Mouse (Mus musculus) monocyte, adult 59 days (primary cell): ENCODE data around the gene Rundc1. TPM values are rescaled to one million over a fixed set of nuclear protein-coding genes. Genes with fewer than 3 reads are reported as not detected.

Experiments
- total RNA-seq, 2 experiments: library from RNA; stranded (reverse); gene quantifications; one replicate each; pipeline ENCODE4 v1.2.4; 2023

The Rundc1 gene
- 10 to 100 TPM; 12.3 to 12.9 TPM for total RNA-seq

GRCm38 (mm10) chr11:101424925-101425813, at the start of gene Rundc1, which contains the start of gene Ptges3l:
Gene Rundc1 (plus strand): TSS chr11:101425085.
Gene Ptges3l (minus strand): TSS chr11:101425333.

GRCm38 (mm10) chr11:101417101-101417855, 7.6 kb upstream of the Rundc1 start, which contains the start of gene Aarsd1:
Gene Aarsd1 (minus strand): TSS chr11:101417615.

GRCm38 (mm10) chr11:101424105-101424851, 607 bp upstream of the Rundc1 start, which contains the start of gene Gm27029:
Gene Gm27029 (minus strand): TSS chr11:101424796.

GRCm38 (mm10) chr11:101442127-101442693, 17.3 kb downstream of the Rundc1 start, which contains the start of gene Rpl27:
Gene Rpl27 (plus strand): TSS chr11:101442298.

GRCm38 (mm10) chr11:101448274-101448746, 23.4 kb downstream of the Rundc1 start, which contains the start of gene Ifi35:
Gene Ifi35 (plus strand): TSS chr11:101448407.

GRCm38 (mm10) chr11:101464211-101465100, 39.6 kb downstream of the Rundc1 start, which contains the start of gene Rnd2:
Gene Rnd2 (plus strand): TSS chr11:101464999.

GRCm38 (mm10) chr11:101465869-101466551, 41.1 kb downstream of the Rundc1 start, which contains the start of gene Vat1:
Gene Vat1 (minus strand): TSS chr11:101466230.

Other genes with a start within 250 kb of the Rundc1 start
- 1 to 10 TPM in 1 of 2 experiments, not detected in 1; 1.0 TPM for gene Ccr10, start 249.6 kb upstream of the Rundc1 start, total RNA-seq
- 10 to 100 TPM; 55.4 to 58.7 TPM for gene Ezh1, start 198.6 kb upstream of the Rundc1 start, total RNA-seq
- not detected for gene Ramp2, start 179.1 kb upstream of the Rundc1 start, total RNA-seq
- 10 to 100 TPM; 61.8 to 65.1 TPM for gene Vps25, start 171.4 kb upstream of the Rundc1 start, total RNA-seq
- under 1 TPM in 1 of 2 experiments, not detected in 1; 0.21 TPM for gene Wnk4, start 164.5 kb upstream of the Rundc1 start, total RNA-seq
- gene Cntd1, start 146.1 kb upstream of the Rundc1 start, total RNA-seq = not detected
- gene Coa3, start 146.0 kb upstream of the Rundc1 start, total RNA-seq = 10 to 100 TPM; 37.7 to 38.0 TPM
- 100 to 1,000 TPM; 158 to 172 TPM for gene Becn1, start 122.8 kb upstream of the Rundc1 start, total RNA-seq
- gene Psme3, start 108.9 kb upstream of the Rundc1 start, total RNA-seq = 10 to 100 TPM; 74.0 to 80.6 TPM
- gene Aoc2, start 100.0 kb upstream of the Rundc1 start, total RNA-seq = 1 to 10 TPM; 3.5 to 4.1 TPM
- gene Aoc3, start 94.5 kb upstream of the Rundc1 start, total RNA-seq = not detected
- gene G6pc, start 57.5 kb upstream of the Rundc1 start, total RNA-seq = not detected
- 10 to 100 TPM in 1 of 2 experiments, 1 to 10 TPM in 1; 9.5 to 13.1 TPM for gene Aarsd1, start 7.5 kb upstream of the Rundc1 start, total RNA-seq
- under 1 TPM in 1 of 2 experiments, not detected in 1; 0.66 TPM for gene Gm27029, start 289 bp upstream of the Rundc1 start, total RNA-seq
- under 1 TPM; 0.36 to 0.73 TPM for gene Ptges3l, start 248 bp downstream of the Rundc1 start, total RNA-seq
- gene Rpl27, start 17.2 kb downstream of the Rundc1 start, total RNA-seq = 100 to 1,000 TPM in 1 of 2 experiments, 10 to 100 TPM in 1; 49.3 to 126 TPM
- 10 to 100 TPM; 53.4 to 61.1 TPM for gene Ifi35, start 23.3 kb downstream of the Rundc1 start, total RNA-seq
- 1 to 10 TPM in 1 of 2 experiments, under 1 TPM in 1; 0.94 to 1.6 TPM for gene Rnd2, start 39.9 kb downstream of the Rundc1 start, total RNA-seq
- 10 to 100 TPM; 31.7 to 40.3 TPM for gene Vat1, start 41.1 kb downstream of the Rundc1 start, total RNA-seq
- 1 to 10 TPM in 1 of 2 experiments, under 1 TPM in 1; 0.76 to 1.1 TPM for gene Brca1, start 126.9 kb downstream of the Rundc1 start, total RNA-seq
- gene Nbr1, start 127.1 kb downstream of the Rundc1 start, total RNA-seq = 100 to 1,000 TPM; 101 to 115 TPM
- 10 to 100 TPM; 43.4 to 78.1 TPM for gene Tmem106a, start 157.2 kb downstream of the Rundc1 start, total RNA-seq
- gene Gm11634, start 174.2 kb downstream of the Rundc1 start, total RNA-seq = not detected
- gene Rdm1, start 202.1 kb downstream of the Rundc1 start, total RNA-seq = 10 to 100 TPM; 19.6 to 19.7 TPM
- gene Arl4d, start 240.5 kb downstream of the Rundc1 start, total RNA-seq = 1 to 10 TPM; 2.3 to 4.5 TPM